Mouse (Mus musculus): ENCODE measurements around the gene Gm20817.
"Not testable (repeated sequence)": the region's sequence is repeated elsewhere in the genome, so short reads cannot be mapped to it uniquely, and the experiment has no call there.

The Gm20817 gene

GRCm38 (mm10) chrY:68832628-68833027, at the start of gene Gm20817:
Gene Gm20817 (minus strand): TSS chrY:68832728.
- not testable (repeated sequence) for DNase-seq

All from kidney, postnatal 14 days (tissue).